Mouse (Mus musculus): ENCODE measurements at regions not wholly inside any gene's neighbourhood (a gene's known extent, or its start where the extent isn't known, plus 50 kb on each side); places are given as distances from the start of the nearest gene placed in this dataset.
A peak's percentile ranks its signal among the peaks of the same experiment; 100 is the strongest.

- DNase-seq (ENCODE audit: low spot score in 2 of 2): no peak
These were observed 126.3 kb upstream of the Ednra start for GRCm38 (mm10) chr8:77850523-77850922.

GRCm38 (mm10) chr8:77870264-77870663 is 146.0 kb upstream of the Ednra start:
- DNase-seq (ENCODE audit: low spot score in 2 of 2): no peak

GRCm38 (mm10) chr8:77872771-77873170 is 148.5 kb upstream of the Ednra start:
- no peak for DNase-seq (ENCODE audit: low spot score in 2 of 2)

- no peak for DNase-seq (ENCODE audit: low spot score in 2 of 2)
These were observed 195.5 kb upstream of the Ednra start for GRCm38 (mm10) chr8:77919776-77920175.

- DNase-seq (ENCODE audit: low spot score in 2 of 2): no peak
These were observed 197.6 kb upstream of the Ednra start for GRCm38 (mm10) chr8:77921868-77922267.

GRCm38 (mm10) chr8:77947702-77948101 is 223.4 kb upstream of the Ednra start:
- no peak for DNase-seq (ENCODE audit: low spot score in 2 of 2)

- no peak for DNase-seq (ENCODE audit: low spot score in 2 of 2)
These were observed 225.4 kb upstream of the Ednra start for GRCm38 (mm10) chr8:77949640-77950039.

- DNase-seq (ENCODE audit: low spot score in 2 of 2): no peak
These were observed 234.6 kb upstream of the Ednra start for GRCm38 (mm10) chr8:77958814-77959372.

- DNase-seq (ENCODE audit: low spot score in 2 of 2): no peak
These were observed 238.9 kb upstream of the Ednra start for GRCm38 (mm10) chr8:77963102-77963698.

GRCm38 (mm10) chr8:77970378-77970777 is 242.7 kb upstream of the Ttc29 start:
- DNase-seq (ENCODE audit: low spot score in 2 of 2): no peak

- no peak for DNase-seq (ENCODE audit: low spot score in 2 of 2)
These were observed 239.4 kb upstream of the Ttc29 start for GRCm38 (mm10) chr8:77973714-77974113.

GRCm38 (mm10) chr8:77979106-77979505 is 234.0 kb upstream of the Ttc29 start:
- no peak for DNase-seq (ENCODE audit: low spot score in 2 of 2)

- no peak for DNase-seq (ENCODE audit: low spot score in 2 of 2)
These were observed 232.4 kb upstream of the Ttc29 start for GRCm38 (mm10) chr8:77980701-77981100.

GRCm38 (mm10) chr8:77982031-77982430 is 231.1 kb upstream of the Ttc29 start:
- DNase-seq (ENCODE audit: low spot score in 2 of 2): no peak

- no peak for DNase-seq (ENCODE audit: low spot score in 2 of 2)
These were observed 229.6 kb upstream of the Ttc29 start for GRCm38 (mm10) chr8:77983476-77983875.

- DNase-seq (ENCODE audit: low spot score in 2 of 2): no peak
These were observed 225.9 kb upstream of the Ttc29 start for GRCm38 (mm10) chr8:77987237-77987636.

GRCm38 (mm10) chr8:77988291-77989056 is 224.6 kb upstream of the Ttc29 start:
- DNase-seq (ENCODE audit: low spot score in 2 of 2): no peak

GRCm38 (mm10) chr8:77991050-77991449 is 222.0 kb upstream of the Ttc29 start:
- DNase-seq (ENCODE audit: low spot score in 2 of 2): no peak

- no peak for DNase-seq (ENCODE audit: low spot score in 2 of 2)
These were observed 212.8 kb upstream of the Ttc29 start for GRCm38 (mm10) chr8:78000303-78000702.

GRCm38 (mm10) chr8:78001656-78002055 is 211.4 kb upstream of the Ttc29 start:
- no peak for DNase-seq (ENCODE audit: low spot score in 2 of 2)

- no peak for DNase-seq (ENCODE audit: low spot score in 2 of 2)
These were observed 211.0 kb upstream of the Ttc29 start for GRCm38 (mm10) chr8:78002071-78002470.

GRCm38 (mm10) chr8:78003888-78004543 is 209.1 kb upstream of the Ttc29 start:
- peak in 1 of 2 experiments; percentile 64 for DNase-seq (ENCODE audit: low spot score in 2 of 2)

GRCm38 (mm10) chr8:78004891-78005290 is 208.2 kb upstream of the Ttc29 start:
- no peak for DNase-seq (ENCODE audit: low spot score in 2 of 2)
